Mouse (Mus musculus) subcutaneous adipose tissue, adult 2 months (tissue): ENCODE data around the gene Cfap161. TPM values are rescaled to one million over a fixed set of nuclear protein-coding genes. Genes with fewer than 3 reads are reported as not detected.

ENCODE experiments used
- polyA plus RNA-seq: library from polyadenylated mRNA; depleted of rRNA; stranded (reverse); fragments of >200 nt; gene quantifications from 2 replicates; pipeline ENCODE4 v1.2.3, GENCODE M21; 2012; ENCODE audit warnings: low replicate concordance; rRNA removed

Cfap161 gene
- polyA plus RNA-seq = 0.76 TPM in 1 of 2 replicates, not detected in the other

DNA sequence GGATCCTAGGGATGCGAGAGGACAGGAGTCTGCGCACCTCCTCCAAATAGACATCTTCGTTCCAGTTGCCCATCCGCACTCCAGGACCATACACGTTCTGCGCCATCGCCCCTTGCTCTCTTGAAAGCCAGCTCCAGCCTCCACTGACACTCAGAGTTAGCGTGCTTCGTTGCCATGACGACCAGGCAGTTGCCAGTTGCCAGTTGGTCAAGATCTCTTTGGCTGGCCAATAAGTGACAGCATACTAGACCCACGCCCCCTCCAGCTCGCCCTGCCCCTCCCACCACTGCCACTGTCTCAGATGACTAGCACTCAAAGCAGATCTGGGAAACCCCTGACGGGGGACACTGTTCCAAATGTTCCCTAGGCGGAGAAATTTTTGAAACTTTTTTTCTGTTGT lies at the start of gene Cfap161:
Cfap161 (minus strand) TSS at position 176 of the 400 bp plus-strand sequence.

DNA sequence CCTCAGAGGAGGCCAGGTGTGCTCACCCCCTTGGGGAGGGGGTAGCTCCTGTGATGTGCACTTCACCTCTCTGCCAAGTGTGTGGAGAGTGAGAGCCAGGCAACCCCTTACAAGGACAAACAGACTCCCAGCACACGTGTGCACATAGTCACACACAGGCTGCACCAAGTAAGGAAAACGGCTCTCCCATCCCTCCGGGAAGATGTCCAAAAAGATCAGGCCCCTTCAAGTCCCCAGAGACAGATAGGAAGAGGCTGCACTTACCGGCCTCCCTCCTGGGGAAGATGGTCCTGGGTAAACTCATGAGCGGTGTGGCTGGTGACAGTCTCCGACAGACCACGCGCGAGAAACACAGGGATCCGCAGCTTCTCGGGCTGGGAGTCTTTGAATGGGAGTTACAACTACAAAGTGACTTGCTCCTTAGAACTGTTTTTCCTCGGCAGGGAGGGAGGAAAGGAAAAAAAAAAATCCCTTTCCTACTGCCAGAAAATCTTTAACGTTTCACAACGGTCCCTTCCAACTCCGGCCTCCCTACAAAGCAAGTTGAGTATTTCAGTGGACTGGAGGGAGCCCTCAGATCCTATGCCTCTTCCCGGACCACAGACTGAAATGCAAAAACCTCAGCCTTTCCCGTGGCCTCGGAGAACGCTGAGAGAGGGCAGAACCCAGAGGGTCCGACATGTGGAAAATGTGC lies 49.1 kb downstream of the Cfap161 start, which contains the start of gene Il16:
Il16 (minus strand) TSS at position 314 of the 694 bp plus-strand sequence.

Other genes starting within 250 kb of the Cfap161 start
- gene Tmc3, start 210.0 kb downstream of the Cfap161 start, polyA plus RNA-seq = 0.17 and 0.28 TPM in 2 replicates
- 19.7 and 22.5 TPM in 2 replicates for gene Stard5, start 162.9 kb downstream of the Cfap161 start, polyA plus RNA-seq
- gene Il16, start 49.2 kb downstream of the Cfap161 start, polyA plus RNA-seq = 14.6 and 15.2 TPM in 2 replicates
- gene Tlnrd1, start 89.4 kb upstream of the Cfap161 start, polyA plus RNA-seq = 18.0 and 43.8 TPM in 2 replicates
- 14.5 and 30.7 TPM in 2 replicates for gene Mesd, start 89.6 kb upstream of the Cfap161 start, polyA plus RNA-seq